Mouse (Mus musculus): ENCODE results near the gene Shisa8. TPM values are rescaled to one million over a fixed set of nuclear protein-coding genes. Genes with fewer than 3 reads are reported as not detected.

The Shisa8 gene
- polyA plus RNA-seq, 1 experiment from 2014 or later, result 0.31 TPM

- peaks cover 5% of the 10 kb centered on the region for H3K4me1 ChIP-seq
- no peak overlapping the region for H3K4me2 ChIP-seq
- WGBS (ENCODE audit: insufficient replicate concordance), result 55% methylated on average over 7 of the region's 7 CpGs
- no peaks in the 10 kb centered on the region for H3K9me3 ChIP-seq (replicated peaks)
- H3K36me3 ChIP-seq, result peaks cover 99% of the 10 kb centered on the region
- no peaks in the 10 kb centered on the region for H3K27me3 ChIP-seq (replicated peaks)
- H3K4me3 ChIP-seq, result no peak overlapping the region
- peak overlapping the region; percentile 59; the same call in 1 of the 2 replicates for H3K27ac ChIP-seq
- H3K9ac ChIP-seq, result no peak overlapping the region
- no peak for ATAC-seq
Measured at GRCm38 (mm10) chr15:82198342-82198741, 14.3 kb downstream of the Shisa8 start.

GRCm38 (mm10) chr15:82197937-82198336 is 14.7 kb downstream of the Shisa8 start:
- Histone ChIP-seq H3K4me3 (no peak overlapping the region), H3K4me2 (no peak overlapping the region), H3K4me1 (peaks cover 5% of the 10 kb centered on the region), H3K27ac (peak overlapping the region; percentile 59), H3K36me3 (peaks cover 99% of the 10 kb centered on the region), H3K9ac (no peak overlapping the region), H3K9me3 (replicated peaks) (no peaks in the 10 kb centered on the region), H3K27me3 (replicated peaks) (no peaks in the 10 kb centered on the region)
- ATAC-seq, result no peak
- WGBS (ENCODE audit: insufficient replicate concordance), result 65% methylated on average over 11 of the region's 11 CpGs

GRCm38 (mm10) chr15:82197246-82197750 is 15.3 kb downstream of the Shisa8 start:
- Histone ChIP-seq H3K4me3 (no peak overlapping the region), H3K27ac (no peak overlapping the region), H3K4me2 (no peak overlapping the region), H3K9ac (no peak overlapping the region), H3K9me3 (replicated peaks) (no peaks in the 10 kb centered on the region), H3K4me1 (peaks cover 5% of the 10 kb centered on the region), H3K27me3 (replicated peaks) (no peaks in the 10 kb centered on the region), H3K36me3 (peaks cover 99% of the 10 kb centered on the region)
- 78% methylated on average over 10 of the region's 10 CpGs for WGBS (ENCODE audit: insufficient replicate concordance)
- no peak for ATAC-seq

GRCm38 (mm10) chr15:82196300-82196699 is 16.3 kb downstream of the Shisa8 start:
- no peak overlapping the region for H3K4me2 ChIP-seq
- H3K4me1 ChIP-seq, result peaks cover 5% of the 10 kb centered on the region
- no peaks in the 10 kb centered on the region for H3K9me3 ChIP-seq (replicated peaks)
- H3K36me3 ChIP-seq, result peaks cover 99% of the 10 kb centered on the region
- H3K27me3 ChIP-seq (replicated peaks), result no peaks in the 10 kb centered on the region
- H3K4me3 ChIP-seq, result no peak overlapping the region
- H3K27ac ChIP-seq, result no peak overlapping the region
- H3K9ac ChIP-seq, result no peak overlapping the region
- ATAC-seq, result no peak
- 80% methylated on average over 12 of the region's 12 CpGs for WGBS (ENCODE audit: insufficient replicate concordance)

GRCm38 (mm10) chr15:82192617-82193016 is 20.0 kb downstream of the Shisa8 start:
- H3K27me3 ChIP-seq (replicated peaks), result no peaks in the 10 kb centered on the region
- H3K27ac ChIP-seq, result 0 out of 2 replicates have a peak overlapping the region, but pooled peaks have one; percentile 28
- peaks cover 100% of the 10 kb centered on the region for H3K36me3 ChIP-seq
- no peaks in the 10 kb centered on the region for H3K9me3 ChIP-seq (replicated peaks)
- 79% methylated on average over 8 of the region's 8 CpGs for WGBS (ENCODE audit: insufficient replicate concordance)
- no peak for ATAC-seq
- no peak overlapping the region for H3K4me2 ChIP-seq
- no peak overlapping the region for H3K4me3 ChIP-seq
- peaks cover 10% of the 10 kb centered on the region for H3K4me1 ChIP-seq
- no peak overlapping the region for H3K9ac ChIP-seq

- no peak for ATAC-seq
- Histone ChIP-seq H3K27ac (peak overlapping the region; percentile 97), H3K4me1 (peaks cover 50% of the 10 kb centered on the region), H3K4me2 (no peak overlapping the region), H3K9me3 (replicated peaks) (peaks cover 5% of the 10 kb centered on the region), H3K4me3 (no peak overlapping the region), H3K36me3 (peaks cover 99% of the 10 kb centered on the region), H3K9ac (no peak overlapping the region), H3K27me3 (replicated peaks) (no peaks in the 10 kb centered on the region)
- 89% methylated on average over 10 of the region's 10 CpGs for WGBS (ENCODE audit: insufficient replicate concordance)
Measured at GRCm38 (mm10) chr15:82188481-82189240, 24.0 kb downstream of the Shisa8 start.

- Histone ChIP-seq H3K9ac (0 out of 2 replicates have a peak overlapping the region, but pooled peaks have one; percentile 9), H3K9me3 (replicated peaks) (peaks cover 5% of the 10 kb centered on the region), H3K36me3 (peaks cover 99% of the 10 kb centered on the region), H3K4me2 (no peak overlapping the region), H3K4me1 (peaks cover 57% of the 10 kb centered on the region), H3K27me3 (replicated peaks) (no peaks in the 10 kb centered on the region), H3K27ac (peak overlapping the region; percentile 97), H3K4me3 (no peak overlapping the region)
- WGBS (ENCODE audit: insufficient replicate concordance), result 86% methylated on average over 1 of the region's 1 CpGs
- ATAC-seq, result no peak
Measured at GRCm38 (mm10) chr15:82187924-82188323, 24.7 kb downstream of the Shisa8 start.

GRCm38 (mm10) chr15:82187401-82187800 is 25.2 kb downstream of the Shisa8 start:
- Histone ChIP-seq H3K4me2 (no peak overlapping the region), H3K9ac (no peak overlapping the region), H3K4me1 (peaks cover 59% of the 10 kb centered on the region), H3K36me3 (peaks cover 99% of the 10 kb centered on the region), H3K27ac (peak overlapping the region; percentile 97), H3K4me3 (no peak overlapping the region), H3K27me3 (replicated peaks) (no peaks in the 10 kb centered on the region), H3K9me3 (replicated peaks) (peaks cover 10% of the 10 kb centered on the region)
- WGBS (ENCODE audit: insufficient replicate concordance), result 79% methylated on average over 4 of the region's 4 CpGs
- no peak for ATAC-seq

GRCm38 (mm10) chr15:82186931-82187330 is 25.7 kb downstream of the Shisa8 start:
- WGBS (ENCODE audit: insufficient replicate concordance), result 54% methylated on average over 5 of the region's 5 CpGs
- Histone ChIP-seq H3K4me1 (peaks cover 59% of the 10 kb centered on the region), H3K27ac (peak overlapping the region; percentile 97), H3K4me3 (no peak overlapping the region), H3K27me3 (replicated peaks) (no peaks in the 10 kb centered on the region), H3K4me2 (peak overlapping the region; percentile 71), H3K9me3 (replicated peaks) (peaks cover 15% of the 10 kb centered on the region), H3K36me3 (peaks cover 99% of the 10 kb centered on the region), H3K9ac (peak overlapping the region; percentile 58)
- ATAC-seq, result no peak

- H3K4me3 ChIP-seq, result no peak overlapping the region
- no peaks in the 10 kb centered on the region for H3K27me3 ChIP-seq (replicated peaks)
- H3K9ac ChIP-seq, result peak overlapping the region; percentile 58
- peak overlapping the region; percentile 97 for H3K27ac ChIP-seq
- peaks cover 99% of the 10 kb centered on the region for H3K36me3 ChIP-seq
- peak; percentile 73 for ATAC-seq
- H3K4me1 ChIP-seq, result peaks cover 59% of the 10 kb centered on the region
- 21% methylated on average over 14 of the region's 14 CpGs for WGBS (ENCODE audit: insufficient replicate concordance)
- peaks cover 16% of the 10 kb centered on the region for H3K9me3 ChIP-seq (replicated peaks)
- peak overlapping the region; percentile 71 for H3K4me2 ChIP-seq
Measured at GRCm38 (mm10) chr15:82186131-82186530, 26.5 kb downstream of the Shisa8 start.

GRCm38 (mm10) chr15:82185062-82185783 is 27.4 kb downstream of the Shisa8 start:
- Histone ChIP-seq H3K9ac (peak overlapping the region; percentile 69), H3K4me3 (0 out of 2 replicates have a peak overlapping the region, but pooled peaks have one; percentile 38), H3K9me3 (replicated peaks) (peaks cover 18% of the 10 kb centered on the region), H3K4me2 (peak overlapping the region; percentile 71), H3K27me3 (replicated peaks) (no peaks in the 10 kb centered on the region), H3K27ac (peak overlapping the region; percentile 97), H3K36me3 (peaks cover 99% of the 10 kb centered on the region), H3K4me1 (peaks cover 59% of the 10 kb centered on the region)
- no peak; the same call in 1 of the 2 replicates for ATAC-seq
- WGBS (ENCODE audit: insufficient replicate concordance), result 66% methylated on average over 14 of the region's 14 CpGs

GRCm38 (mm10) chr15:82184656-82185055 is 28.0 kb downstream of the Shisa8 start:
- no peak for ATAC-seq
- peaks cover 22% of the 10 kb centered on the region for H3K9me3 ChIP-seq (replicated peaks)
- peaks cover 59% of the 10 kb centered on the region for H3K4me1 ChIP-seq
- peaks cover 99% of the 10 kb centered on the region for H3K36me3 ChIP-seq
- WGBS (ENCODE audit: insufficient replicate concordance), result 72% methylated on average over 10 of the region's 10 CpGs
- H3K9ac ChIP-seq, result peak overlapping the region; percentile 69
- H3K27ac ChIP-seq, result peak overlapping the region; percentile 97
- H3K27me3 ChIP-seq (replicated peaks), result no peaks in the 10 kb centered on the region
- H3K4me2 ChIP-seq, result peak overlapping the region; percentile 71
- H3K4me3 ChIP-seq, result peak overlapping the region; percentile 38

All from liver, embryonic 12.5 days (tissue).